Mouse (Mus musculus) inflammation-experienced regulatory T-cells, adult 6 months (primary cell): ENCODE measurements at regions not wholly inside any gene's neighbourhood (a gene's known extent, or its start where the extent isn't known, plus 50 kb on each side); places are given as distances from the start of the nearest gene placed in this dataset.
"Not testable (repeated sequence)": the region's sequence is repeated elsewhere in the genome, so short reads cannot be mapped to it uniquely, and the experiment has no call there.

Experiments
- ATAC-seq: one replicate; pipeline ENCODE4 v1.8.0; 2017

DNA sequence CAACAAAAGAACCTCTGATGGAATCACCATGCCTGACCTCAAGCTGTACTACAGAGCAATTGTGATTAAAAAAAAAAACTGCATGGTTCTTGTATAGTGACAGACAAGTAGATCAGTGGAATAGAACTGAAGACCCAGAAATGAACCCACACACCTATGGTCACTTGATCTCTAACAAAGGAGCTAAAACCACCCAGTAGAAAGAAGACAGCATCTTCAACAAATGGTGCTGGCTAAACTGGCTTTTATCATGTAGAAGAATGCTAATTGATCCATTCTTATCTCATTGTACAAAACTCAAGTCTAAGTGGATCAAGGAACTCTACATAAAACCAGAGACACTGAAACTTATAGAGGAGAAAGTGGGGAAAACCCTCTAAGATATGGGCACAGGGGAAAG is 284.8 kb upstream of the Shh start:
- not testable (repeated sequence) for ATAC-seq

DNA sequence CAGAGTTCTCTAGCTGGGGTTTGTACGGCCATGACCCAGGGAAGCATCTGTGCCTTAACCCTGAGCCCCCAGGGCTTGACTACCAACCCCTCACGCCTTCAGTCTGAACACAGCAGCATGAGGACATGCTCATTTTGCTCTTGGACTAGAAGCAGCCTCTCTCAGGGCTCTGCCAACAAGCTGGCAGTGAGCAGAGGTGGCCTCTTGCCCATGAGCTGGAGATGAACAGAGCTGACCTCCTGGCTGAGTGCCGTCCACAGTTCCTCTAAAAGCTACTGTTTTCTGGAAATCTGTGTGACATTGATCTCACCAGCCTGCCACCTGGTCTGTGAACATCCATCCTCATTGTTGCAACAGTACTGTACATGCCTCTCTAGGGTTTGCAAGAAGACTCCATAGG is 267.7 kb upstream of the Shh start:
- ATAC-seq, result no peak

DNA sequence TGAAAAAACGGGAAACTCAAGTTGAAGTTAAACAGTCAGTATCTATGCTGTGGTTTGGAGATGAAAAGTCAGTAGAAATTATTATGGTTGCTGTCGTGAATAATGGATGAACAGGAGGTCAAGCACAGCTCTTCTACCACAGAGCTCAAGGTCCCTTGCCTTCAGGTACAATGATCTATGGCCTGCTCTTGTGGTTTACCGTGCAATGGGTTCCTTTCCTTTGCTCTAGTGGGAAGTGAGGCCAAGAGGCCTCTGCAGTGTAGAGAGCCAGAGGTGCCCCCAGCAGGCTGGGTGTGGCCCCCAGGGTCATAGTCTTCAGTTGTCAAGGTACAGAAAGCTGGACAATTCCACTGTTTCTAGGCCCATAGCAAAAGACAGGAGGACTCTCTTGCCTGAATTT is 255.0 kb upstream of the Shh start:
- ATAC-seq, result no peak

DNA sequence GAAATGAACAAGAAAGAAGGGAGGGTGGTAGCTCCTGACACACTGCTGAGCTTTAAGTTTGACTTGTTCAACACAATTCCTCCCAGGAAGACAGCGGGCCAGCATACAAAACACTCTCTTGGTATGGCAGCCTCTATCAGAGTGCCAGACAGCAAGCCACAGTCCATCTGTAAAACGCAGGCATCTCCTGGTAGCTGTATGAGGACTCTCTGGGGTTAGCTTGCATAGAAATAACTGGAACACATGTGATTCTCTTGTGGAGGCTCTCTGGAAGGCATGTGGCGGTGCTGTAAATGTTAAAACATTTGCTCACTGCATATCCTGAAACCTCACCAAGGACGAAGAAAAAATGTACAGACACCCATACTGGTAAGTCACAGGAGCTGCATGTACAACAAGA is 247.9 kb upstream of the Shh start:
- ATAC-seq, result no peak

DNA sequence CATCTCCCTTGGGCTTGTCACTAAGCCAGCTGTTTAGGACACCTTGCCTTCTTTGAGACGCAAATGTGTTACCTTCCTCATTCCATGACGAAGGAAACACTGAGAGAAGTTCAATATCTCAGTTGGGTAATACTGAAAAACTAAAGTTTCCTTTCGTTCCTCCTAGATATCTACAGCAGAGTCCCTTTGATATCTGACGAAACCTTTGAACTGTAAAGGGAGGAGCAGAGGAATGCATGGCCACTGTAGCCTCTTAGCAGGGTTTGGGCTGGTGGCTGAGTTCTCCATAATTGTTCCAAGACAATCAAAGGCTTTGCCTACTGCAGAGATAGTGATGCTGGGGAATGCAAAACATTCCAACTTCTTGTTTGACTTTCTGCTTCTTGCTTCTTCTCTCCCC is 243.5 kb upstream of the Shh start:
- no peak for ATAC-seq

DNA sequence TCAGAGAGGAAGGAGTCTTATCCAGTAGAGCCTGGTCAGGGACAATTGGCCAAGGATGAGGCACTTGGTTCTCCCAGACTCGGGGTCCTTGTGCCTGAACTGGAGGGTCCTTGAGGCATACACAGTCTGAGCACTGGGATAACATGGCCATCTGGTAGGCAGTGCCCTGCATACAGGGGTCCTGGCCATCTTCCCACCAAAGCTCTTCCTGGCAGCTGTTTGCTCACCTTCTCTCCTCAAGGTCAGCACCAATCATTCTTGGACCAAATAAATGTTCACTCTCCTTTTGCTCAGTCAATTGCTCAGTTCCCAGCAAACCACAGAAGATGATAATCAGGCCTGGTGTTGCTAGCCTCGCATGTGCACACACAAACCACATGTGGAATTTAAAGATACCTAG is 242.6 kb upstream of the Shh start:
- ATAC-seq, result no peak

DNA sequence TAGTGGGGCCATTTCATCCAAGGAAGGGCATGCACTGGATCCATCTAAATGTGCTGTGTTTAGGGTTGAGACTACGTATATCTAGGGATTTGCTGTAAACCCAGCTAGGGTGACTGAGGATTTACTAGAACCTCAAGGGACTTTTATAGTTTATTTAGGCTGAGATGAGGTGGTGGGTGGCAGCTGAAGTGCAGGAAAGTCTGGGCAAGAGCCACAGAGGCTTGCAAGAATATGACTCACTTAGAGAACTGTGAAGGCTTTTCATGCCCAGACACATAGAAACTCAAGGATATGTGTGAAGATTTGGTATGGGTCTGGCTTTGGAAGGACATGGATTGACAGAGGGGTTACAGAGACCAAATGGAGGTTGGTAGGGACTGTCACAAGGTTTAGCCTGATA is 237.3 kb upstream of the Shh start:
- no peak for ATAC-seq

DNA sequence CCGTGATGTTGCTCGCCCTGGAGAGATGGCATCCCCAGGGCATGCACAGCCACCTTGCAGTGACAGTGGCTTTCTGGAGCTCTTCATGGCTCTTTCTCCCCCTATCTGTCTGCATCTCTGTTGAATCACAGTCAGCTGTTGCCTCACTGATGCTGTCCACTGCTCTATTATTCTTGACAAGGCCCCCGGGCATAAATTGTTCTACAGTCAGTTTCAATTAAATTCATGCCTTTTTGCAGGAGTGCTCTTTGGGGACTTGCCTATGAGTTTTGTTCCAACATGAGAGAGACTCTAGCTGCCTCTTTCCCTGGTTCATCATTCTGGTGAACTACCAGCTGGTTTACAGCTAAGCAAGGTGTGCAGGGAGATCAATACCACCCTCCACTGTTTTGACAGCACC is 229.9 kb upstream of the Shh start:
- no peak for ATAC-seq

DNA sequence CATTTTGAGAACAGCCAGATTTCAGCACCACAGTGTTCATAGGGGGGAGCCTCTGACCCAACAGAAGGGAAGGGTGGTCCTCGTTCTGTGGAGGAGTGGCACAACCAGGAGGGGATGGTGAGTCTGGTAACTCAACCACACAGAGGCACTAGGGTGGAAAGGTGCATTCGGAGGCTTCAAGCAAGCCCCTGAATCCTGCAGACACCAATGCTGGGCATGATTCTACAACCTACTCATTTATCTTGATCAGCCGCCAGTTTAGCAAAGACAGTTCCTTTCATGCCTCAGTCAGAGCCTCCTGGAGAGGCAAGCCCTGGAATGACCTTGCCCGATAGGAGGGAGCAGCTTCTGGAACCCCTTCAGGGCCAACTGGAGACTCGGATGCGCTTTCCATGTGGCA is 223.1 kb upstream of the Shh start:
- no peak for ATAC-seq

DNA sequence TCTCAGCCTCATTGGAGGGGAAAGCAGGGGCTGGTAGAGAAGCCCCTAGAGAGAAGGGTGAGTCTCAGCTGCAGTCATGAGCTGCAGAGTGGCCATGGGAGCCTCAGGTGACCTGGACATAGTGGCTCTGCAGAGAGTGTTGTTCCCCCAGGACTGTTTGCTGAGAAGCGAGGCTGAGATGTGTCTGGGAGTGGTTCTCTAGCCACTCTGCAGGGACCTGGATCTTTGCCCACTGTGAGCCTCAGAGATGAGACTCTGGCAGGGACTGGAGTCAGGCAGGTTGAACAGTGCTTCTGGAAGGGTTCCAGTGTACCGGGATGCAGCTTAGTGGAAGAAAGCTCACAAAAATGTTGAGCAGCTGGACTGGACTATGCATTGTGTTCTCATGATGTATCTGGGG is 222.6 kb upstream of the Shh start:
- ATAC-seq, result no peak

DNA sequence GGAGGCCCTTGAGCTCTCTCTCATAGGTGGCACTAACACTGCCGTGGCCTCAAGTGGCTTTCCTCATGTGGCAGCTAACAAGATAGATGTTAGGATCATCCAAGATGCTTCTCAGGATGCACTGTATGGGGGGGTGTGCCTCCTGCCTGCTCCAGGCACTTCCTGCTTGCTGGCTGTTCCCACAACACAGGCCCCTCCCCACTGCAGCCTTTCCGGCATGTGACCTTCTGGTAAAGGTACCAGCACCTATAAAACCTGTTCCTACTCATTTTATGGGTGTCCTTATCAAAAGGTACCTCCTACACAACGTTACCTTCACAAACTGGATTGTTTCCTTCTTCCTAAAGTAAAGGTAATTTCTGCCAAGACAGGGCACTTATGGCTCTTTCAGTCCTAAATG is 222.1 kb upstream of the Shh start:
- no peak for ATAC-seq

DNA sequence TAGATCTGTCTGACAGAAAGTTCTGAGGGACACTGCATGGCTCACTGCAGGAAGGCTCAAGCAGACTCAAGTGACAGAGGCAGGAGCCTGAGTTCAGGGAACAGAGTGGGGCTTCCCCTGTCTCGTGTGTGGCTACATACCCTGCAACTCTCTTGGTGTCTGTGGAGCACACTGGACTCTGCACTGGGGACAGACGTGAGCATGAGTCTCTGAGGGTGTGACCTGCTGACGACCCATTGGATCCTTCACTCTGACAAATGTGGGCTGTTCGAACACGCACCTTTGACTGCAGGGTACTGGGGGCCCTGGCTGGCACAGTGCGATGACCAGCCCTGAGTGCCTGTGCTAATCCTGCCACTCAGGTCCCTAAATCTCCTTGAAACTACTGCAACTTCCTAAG is 215.8 kb upstream of the Shh start:
- ATAC-seq, result no peak

DNA sequence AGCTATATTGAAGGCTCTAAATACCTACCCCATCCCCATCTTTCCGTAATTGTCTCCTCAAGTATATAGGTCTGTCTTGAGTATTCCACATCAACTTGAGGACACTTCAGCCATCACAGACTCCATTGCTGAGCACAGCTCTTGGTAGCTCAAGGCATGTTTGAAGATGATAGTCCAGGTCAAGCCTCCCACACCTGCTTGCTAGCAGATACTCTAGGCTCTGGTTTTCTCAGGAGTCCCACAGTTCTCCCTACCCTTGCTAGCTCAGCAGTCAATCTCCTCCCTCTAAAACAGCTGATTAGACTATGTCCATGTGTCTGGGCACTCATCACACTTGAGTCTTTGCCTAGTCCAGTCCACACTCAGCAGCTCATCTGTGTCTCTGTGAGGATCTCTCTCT is 213.3 kb upstream of the Shh start:
- no peak for ATAC-seq

DNA sequence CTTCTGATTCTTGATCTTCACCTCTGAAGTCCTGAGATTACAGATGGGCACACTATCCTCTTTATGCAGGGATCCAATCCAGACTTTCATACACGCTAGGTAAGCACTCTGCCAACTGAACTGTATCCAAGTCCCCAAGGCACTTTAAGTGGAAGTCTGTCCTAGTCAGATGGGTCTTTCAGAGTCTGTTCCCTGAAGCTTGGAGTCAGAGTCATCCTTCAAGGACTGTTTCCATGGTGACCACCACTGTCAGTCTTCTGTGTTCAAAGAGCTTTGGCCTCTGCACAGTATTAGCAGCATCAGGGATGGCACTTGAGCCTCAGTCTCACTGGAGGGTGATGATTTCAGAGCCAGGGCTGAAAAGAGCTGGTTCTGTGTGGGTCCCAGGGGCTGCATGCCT is 212.7 kb upstream of the Shh start:
- ATAC-seq, result no peak

DNA sequence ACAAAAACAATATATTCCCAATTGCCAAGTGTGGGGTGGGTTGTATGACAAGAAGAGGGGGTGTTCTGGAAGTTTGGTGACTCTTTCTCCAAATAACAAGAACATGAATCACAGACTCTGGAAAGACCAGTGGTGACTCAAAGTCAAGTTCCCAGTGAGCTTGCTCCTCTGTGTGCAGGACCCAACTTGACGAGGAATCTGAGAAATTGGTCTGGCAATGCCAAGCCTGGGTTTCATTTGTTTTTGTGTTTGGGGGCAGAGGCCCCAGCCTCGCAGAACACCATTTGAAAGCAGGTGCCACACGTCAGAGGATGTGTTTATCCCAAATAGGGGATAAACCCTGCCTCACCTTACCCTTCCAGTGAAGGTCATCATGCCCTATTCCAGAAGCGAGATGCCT is 163.1 kb upstream of the Shh start:
- ATAC-seq, result no peak

DNA sequence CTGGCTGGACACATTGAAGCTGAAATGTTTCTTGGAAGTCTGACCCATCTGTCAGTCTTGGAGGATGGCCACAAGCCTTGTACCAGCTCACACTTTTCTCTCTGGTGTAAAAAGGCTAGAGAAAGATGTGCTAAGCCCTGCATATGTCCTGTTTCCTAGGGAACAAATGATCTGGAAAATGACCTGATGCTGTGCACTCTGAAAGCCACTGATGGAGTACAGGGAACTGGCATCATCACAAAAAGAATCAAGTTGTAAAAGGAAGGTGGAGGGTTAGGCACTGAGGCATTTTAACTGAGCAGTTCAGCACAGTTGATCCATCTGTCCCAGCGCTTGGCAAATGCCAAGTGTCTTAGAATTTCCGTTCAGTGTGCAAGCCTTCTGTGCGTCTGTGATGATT is 144.8 kb upstream of the Shh start:
- ATAC-seq, result no peak

DNA sequence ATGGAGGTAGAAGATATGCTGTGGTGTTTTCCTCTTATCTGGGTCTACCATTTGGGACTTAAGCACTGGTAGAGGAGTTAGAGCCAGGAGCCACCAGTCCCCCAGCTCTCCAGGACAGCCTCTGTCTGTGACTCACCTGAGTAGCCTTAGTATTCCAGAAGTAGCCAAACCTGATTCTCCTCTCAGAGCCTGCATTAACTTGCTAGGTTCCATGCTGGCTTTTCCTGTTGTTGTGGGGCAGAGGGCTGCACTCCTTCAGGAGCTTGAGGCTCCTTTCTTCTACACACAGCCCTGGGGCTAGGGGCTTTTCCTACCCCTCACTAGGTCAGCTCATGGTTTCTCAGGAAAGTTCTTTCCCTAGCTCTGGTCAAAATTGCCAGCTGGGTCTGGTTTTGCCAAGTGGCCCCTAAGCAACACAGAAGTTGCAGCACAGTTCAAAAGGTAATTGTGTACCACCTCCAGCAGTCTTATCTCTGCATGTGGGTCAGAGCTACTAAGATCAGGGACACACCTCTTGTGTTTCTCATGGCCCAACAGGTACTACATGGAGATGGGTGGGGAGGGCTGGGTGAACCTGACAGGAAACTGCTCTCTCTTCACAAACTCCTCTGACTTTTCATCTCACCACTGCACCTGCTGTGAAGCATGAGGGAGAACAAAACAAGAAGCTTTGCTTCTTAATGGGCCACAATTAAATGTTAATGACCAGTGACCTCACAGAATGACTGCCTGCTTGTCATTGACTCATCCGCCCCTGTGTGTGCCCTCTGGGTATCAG is 129.7 kb upstream of the Shh start:
- no peak for ATAC-seq

DNA sequence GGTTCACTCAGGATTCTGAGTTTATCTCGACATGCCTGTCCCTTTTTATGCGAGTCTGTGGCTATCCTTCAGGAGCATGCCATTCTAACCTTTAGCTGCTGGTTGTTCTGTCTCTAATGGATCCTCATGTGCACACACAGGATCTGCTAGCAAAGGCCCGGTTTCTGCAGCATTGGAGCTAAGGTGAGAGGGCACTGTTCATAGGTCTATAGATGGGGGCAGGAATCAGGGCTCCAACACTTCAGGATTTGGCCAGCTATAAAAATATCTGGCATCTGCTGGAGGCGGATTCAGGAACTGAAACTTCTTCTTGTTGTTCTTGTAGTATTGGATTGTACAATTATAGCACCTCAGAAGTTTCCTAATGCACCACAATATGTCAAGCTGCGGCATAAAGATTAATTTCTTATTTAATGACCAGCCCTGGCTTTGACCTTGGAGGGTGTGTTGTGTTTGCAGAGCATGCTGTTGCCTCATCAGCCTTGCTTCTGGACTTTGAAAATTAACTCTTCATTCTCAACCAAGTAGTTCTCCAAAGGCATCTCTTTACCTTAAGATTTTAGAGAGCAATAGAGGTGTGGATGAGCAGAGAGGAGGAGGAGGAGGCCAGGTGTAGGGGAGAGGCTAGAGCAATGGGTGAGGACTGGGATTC is 104.4 kb upstream of the Shh start:
- ATAC-seq, result no peak

DNA sequence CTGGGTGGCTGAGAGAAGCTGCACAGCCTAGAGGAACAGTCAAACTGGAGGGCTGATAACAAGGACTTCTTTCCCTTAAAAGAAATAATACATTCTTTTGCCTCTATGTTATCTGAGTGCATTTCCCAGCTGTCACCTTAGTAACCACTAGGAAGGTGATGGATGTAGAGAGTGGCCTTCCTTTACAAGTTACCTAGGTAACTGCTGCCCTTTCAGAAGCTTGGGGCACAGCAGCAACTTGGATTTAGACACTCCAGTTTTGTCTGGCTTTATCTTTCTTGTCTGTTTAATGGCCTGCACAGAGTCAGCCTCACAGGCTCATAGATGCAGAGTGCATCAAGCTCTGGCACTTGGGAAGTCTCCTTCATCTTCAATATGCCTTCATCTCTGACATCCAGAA is 101.4 kb upstream of the Shh start:
- no peak for ATAC-seq

DNA sequence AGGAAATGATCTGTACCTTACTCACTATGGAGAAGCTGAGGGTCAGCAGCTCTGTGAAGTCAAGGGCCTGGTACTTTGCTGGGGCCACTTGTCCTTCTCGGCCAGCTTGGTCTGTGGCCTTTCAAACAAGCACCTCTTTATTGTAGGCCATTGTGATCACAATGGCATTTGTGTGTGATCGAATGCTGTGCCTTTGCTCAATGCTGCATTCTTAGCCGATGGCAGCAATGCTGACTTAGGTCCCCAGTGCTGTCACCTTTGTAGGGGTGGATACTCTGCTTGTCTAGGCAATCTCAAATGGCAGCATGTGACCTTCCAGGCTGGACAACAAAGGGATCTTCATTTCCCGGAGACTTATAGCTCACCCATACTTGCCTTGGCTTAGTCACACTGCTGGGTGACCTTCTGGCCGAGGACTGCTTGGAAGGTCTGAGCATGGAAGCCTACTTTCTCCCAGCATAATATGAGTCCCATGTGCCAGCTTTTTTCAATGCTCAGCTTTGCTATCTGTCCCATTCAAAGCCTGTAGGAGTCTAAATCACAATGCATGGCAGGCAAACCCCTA is 100.4 kb upstream of the Shh start:
- no peak for ATAC-seq

DNA sequence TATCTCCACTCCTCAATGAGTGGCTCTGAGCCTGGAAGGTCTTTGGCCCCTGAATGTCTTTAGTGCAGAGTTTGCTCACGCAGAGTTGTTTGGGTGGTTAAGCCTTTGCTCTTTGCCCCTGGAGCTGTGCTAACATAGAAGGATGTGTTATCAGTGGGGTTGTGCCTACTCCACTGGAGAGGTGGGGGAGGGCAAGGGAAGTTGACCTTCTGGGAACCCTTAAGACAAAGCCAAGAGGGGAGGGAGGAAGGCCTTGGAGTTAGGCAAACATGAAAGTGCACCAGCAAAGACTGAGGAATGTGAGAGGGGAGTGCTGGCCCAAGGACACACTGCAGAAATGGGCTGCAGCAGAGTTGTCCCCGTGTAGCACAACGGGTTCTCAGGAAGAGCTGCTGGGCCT is 96.3 kb upstream of the Shh start:
- no peak for ATAC-seq

DNA sequence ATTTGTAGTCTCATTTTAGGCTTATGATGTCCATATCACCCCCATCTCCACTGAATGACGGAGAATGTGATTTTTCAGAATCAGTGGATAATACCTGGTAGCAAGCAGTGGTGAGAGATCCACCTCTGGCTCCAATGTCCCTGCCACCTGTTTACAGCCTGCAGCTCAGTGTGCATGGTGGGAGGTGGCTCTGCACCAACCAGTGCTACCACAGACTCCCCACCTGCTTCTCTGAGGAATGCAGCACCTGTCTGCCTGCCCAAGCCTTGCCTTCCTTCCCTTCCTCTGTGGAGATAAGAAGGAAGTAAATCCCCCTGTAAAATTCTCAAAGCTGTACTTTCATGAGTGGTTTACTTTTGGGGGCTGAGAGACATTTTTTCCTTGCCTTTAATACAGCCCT is 95.9 kb upstream of the Shh start:
- no peak for ATAC-seq

DNA sequence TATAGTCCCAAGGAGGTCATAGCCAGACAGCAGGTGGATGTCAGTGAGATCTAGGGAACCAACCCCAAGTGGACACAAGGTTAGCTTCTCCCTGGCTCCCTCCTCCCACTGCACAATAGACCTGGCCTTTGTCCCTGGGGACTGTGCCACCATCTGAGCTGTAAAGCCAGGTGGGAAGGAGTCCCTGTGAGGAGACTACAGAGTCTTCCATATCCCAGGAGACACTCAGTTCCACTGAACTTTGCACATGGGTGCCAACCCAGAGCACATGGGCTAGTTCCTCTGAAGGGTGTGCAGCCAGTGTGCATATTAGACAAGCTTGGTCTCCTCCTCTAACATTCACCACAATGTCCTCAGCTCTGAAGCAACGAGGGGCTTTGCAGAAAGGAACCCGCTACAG is 86.5 kb upstream of the Shh start:
- ATAC-seq, result no peak

DNA sequence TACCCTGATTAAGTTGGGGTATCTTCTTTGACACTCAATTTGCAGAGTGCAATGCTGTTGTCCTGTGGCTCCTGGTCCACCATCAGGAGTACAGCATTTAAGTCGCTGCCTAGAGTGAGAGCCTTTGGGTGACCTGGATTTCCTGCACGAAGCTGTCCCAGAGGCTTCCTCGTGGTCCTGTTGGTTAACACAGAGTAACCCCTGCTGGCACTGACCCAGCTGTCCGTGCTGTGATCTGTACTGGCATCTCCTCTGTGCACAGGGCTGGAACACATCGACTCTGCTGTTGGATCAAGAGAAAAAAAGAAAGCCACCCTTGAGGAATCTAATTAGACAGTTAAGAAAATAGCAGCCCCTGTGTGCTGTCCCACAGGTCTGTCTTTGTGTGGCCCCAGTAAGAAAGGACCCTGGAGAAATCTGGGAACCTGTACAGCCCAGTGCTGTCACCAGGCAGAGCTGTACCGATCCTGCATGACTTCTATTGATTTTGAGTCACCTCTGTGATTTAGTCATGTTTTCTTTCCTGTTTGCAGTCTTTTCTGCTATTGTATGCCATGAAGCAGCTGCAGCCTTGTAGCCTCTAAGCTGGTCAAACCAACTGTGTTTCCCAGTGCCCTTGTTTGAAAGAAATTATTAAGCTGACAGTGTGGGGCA is 63.3 kb upstream of the Shh start:
- no peak for ATAC-seq
